Mouse (Mus musculus): ENCODE measurements around the gene Ccdc134. TPM values are rescaled to one million over a fixed set of nuclear protein-coding genes. Genes with fewer than 3 reads are reported as not detected.

The Ccdc134 gene
- polyA plus RNA-seq, 1 experiment from 2014 or later, result 4.2 TPM

- Histone ChIP-seq H3K36me3 (ENCODE audit: control insufficient read depth, insufficient read depth) (no peaks in the 10 kb centered on the region), H3K4me3 (ENCODE audit: low read depth, low read length) (peak overlapping the region; percentile 95), H3K9ac (ENCODE audit: low read depth, low read length) (no peak overlapping the region), H3K27ac (ENCODE audit: low read depth, low read length) (peak overlapping the region; percentile 65), H3K9me3 (ENCODE audit: control insufficient read depth) (no peaks in the 10 kb centered on the region), H3K4me1 (replicated peaks; ENCODE audit: control insufficient read depth, insufficient read depth, low read length) (peaks cover 6% of the 10 kb centered on the region; the same call in 1 of the 2 replicates), H3K27me3 (replicated peaks; ENCODE audit: control insufficient read depth, insufficient read depth, low read length) (no peaks in the 10 kb centered on the region), H3K4me2 (replicated peaks; ENCODE audit: low read depth) (peak overlapping the region; percentile 88)
- ATAC-seq, result peak; percentile 5; the same call in 1 of the 2 replicates
- no peak for TF ChIP-seq CTCF (IDR thresholded peaks at IDR 0.05; ENCODE audit: low read depth)
- 13% methylated on average over 11 of the region's 11 CpGs for WGBS
Measured at GRCm38 (mm10) chr15:82145851-82146769, 18.4 kb downstream of the Ccdc134 start.

- WGBS, result under 1% methylated on average over 62 of the region's 79 CpGs
- H3K36me3 ChIP-seq (ENCODE audit: control insufficient read depth, insufficient read depth), result no peaks in the 10 kb centered on the region
- peak; percentile 95 for ATAC-seq
- H3K4me3 ChIP-seq (ENCODE audit: low read depth, low read length), result peak within 1 kb of the TSS; percentile 95
- H3K27ac ChIP-seq (ENCODE audit: low read depth, low read length), result peak within 1 kb of the TSS; percentile 86
- peak within 1 kb of the TSS; percentile 88 for H3K4me2 ChIP-seq (replicated peaks; ENCODE audit: low read depth)
- no peaks in the 10 kb centered on the region for H3K9me3 ChIP-seq (ENCODE audit: control insufficient read depth)
- TF ChIP-seq CTCF (IDR thresholded peaks at IDR 0.05; ENCODE audit: low read depth), result peak; percentile 28; the same call in 1 of the 2 replicates
- H3K9ac ChIP-seq (ENCODE audit: low read depth, low read length), result peak within 1 kb of the TSS; percentile 83
- H3K27me3 ChIP-seq (replicated peaks; ENCODE audit: control insufficient read depth, insufficient read depth, low read length), result no peaks in the 10 kb centered on the region
- peaks cover 9% of the 10 kb centered on the region; the same call in 1 of the 2 replicates for H3K4me1 ChIP-seq (replicated peaks; ENCODE audit: control insufficient read depth, insufficient read depth, low read length)
Measured at GRCm38 (mm10) chr15:82146770-82147610, 19.3 kb downstream of the Ccdc134 start, which contains the start of gene Srebf2. Srebf2 (plus strand) TSS chr15:82147181.

- peaks cover 9% of the 10 kb centered on the region; the same call in 1 of the 2 replicates for H3K4me1 ChIP-seq (replicated peaks; ENCODE audit: control insufficient read depth, insufficient read depth, low read length)
- peak overlapping the region; percentile 83 for H3K9ac ChIP-seq (ENCODE audit: low read depth, low read length)
- peak; percentile 29 for ATAC-seq
- no peaks in the 10 kb centered on the region for H3K9me3 ChIP-seq (ENCODE audit: control insufficient read depth)
- peak; percentile 25; the same call in 1 of the 2 replicates for TF ChIP-seq CTCF (IDR thresholded peaks at IDR 0.05; ENCODE audit: low read depth)
- WGBS, result under 1% methylated on average over 50 of the region's 50 CpGs
- peak overlapping the region; percentile 86 for H3K27ac ChIP-seq (ENCODE audit: low read depth, low read length)
- H3K27me3 ChIP-seq (replicated peaks; ENCODE audit: control insufficient read depth, insufficient read depth, low read length), result no peaks in the 10 kb centered on the region
- peak overlapping the region; percentile 88 for H3K4me2 ChIP-seq (replicated peaks; ENCODE audit: low read depth)
- H3K36me3 ChIP-seq (ENCODE audit: control insufficient read depth, insufficient read depth), result no peaks in the 10 kb centered on the region
- H3K4me3 ChIP-seq (ENCODE audit: low read depth, low read length), result peak overlapping the region; percentile 95
Measured at GRCm38 (mm10) chr15:82147611-82148111, 19.9 kb downstream of the Ccdc134 start.

DNA sequence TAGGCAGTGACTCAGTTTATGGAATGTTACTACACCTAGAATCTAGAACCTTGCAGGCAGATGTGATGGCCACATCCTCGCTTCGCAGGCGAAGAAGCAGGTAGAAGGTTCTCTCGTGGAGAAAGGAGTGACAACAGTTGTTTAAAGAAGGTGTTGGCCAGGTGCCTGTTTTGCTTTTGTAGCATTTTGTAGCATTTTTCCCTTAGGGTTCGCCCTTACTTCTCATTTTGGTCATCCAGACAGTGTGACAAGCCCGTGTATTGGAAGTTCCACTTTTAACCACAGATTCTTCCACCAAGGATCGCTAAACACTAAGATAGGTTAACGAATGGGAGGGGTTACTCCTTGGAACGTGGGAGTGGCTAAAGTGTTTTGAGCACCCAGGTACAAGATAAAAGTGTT, 20.8 kb downstream of the Ccdc134 start:
- no peak overlapping the region for H3K27ac ChIP-seq (ENCODE audit: low read depth, low read length)
- no peak for TF ChIP-seq CTCF (IDR thresholded peaks at IDR 0.05; ENCODE audit: low read depth)
- no peaks in the 10 kb centered on the region for H3K27me3 ChIP-seq (replicated peaks; ENCODE audit: control insufficient read depth, insufficient read depth, low read length)
- H3K9me3 ChIP-seq (ENCODE audit: control insufficient read depth), result no peaks in the 10 kb centered on the region
- H3K36me3 ChIP-seq (ENCODE audit: control insufficient read depth, insufficient read depth), result no peaks in the 10 kb centered on the region
- peak overlapping the region; percentile 88 for H3K4me2 ChIP-seq (replicated peaks; ENCODE audit: low read depth)
- WGBS, result 9% methylated on average over 9 of the region's 9 CpGs
- ATAC-seq, result no peak
- peak overlapping the region; percentile 95 for H3K4me3 ChIP-seq (ENCODE audit: low read depth, low read length)
- peak overlapping the region; percentile 83 for H3K9ac ChIP-seq (ENCODE audit: low read depth, low read length)
- H3K4me1 ChIP-seq (replicated peaks; ENCODE audit: control insufficient read depth, insufficient read depth, low read length), result peaks cover 9% of the 10 kb centered on the region; the same call in 1 of the 2 replicates

GRCm38 (mm10) chr15:82150042-82150441, 22.3 kb downstream of the Ccdc134 start:
- Histone ChIP-seq H3K4me1 (replicated peaks; ENCODE audit: control insufficient read depth, insufficient read depth, low read length) (peaks cover 3% of the 10 kb centered on the region; the same call in 1 of the 2 replicates), H3K27ac (ENCODE audit: low read depth, low read length) (no peak overlapping the region), H3K4me3 (ENCODE audit: low read depth, low read length) (no peak overlapping the region), H3K27me3 (replicated peaks; ENCODE audit: control insufficient read depth, insufficient read depth, low read length) (no peaks in the 10 kb centered on the region), H3K36me3 (ENCODE audit: control insufficient read depth, insufficient read depth) (no peaks in the 10 kb centered on the region), H3K4me2 (replicated peaks; ENCODE audit: low read depth) (no peak overlapping the region), H3K9me3 (ENCODE audit: control insufficient read depth) (no peaks in the 10 kb centered on the region), H3K9ac (ENCODE audit: low read depth, low read length) (no peak overlapping the region)
- no peak for ATAC-seq
- no peak for TF ChIP-seq CTCF (IDR thresholded peaks at IDR 0.05; ENCODE audit: low read depth)
